Comparison of ENCODE assay signal across 7 mouse cellular contexts in the genomic region with DNA sequence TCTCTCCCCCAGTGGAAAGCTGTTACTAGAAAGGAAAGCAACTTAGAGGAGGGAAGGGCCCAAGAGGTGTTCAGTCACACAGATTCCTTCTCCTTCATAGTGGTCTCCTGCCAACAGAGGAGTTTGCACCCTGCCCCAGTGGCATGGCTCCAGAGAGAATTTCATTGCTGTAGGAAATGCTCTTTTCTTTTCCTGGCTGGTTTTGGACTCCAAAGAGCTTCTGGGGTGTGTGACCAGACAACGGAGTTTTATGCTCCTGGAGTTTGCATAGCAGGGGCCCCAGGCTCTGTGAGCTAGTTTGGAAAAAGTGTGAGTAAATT. TPM values are rescaled to one million over a fixed set of nuclear protein-coding genes. Genes with fewer than 3 reads are reported as not detected.
DNase-seq lines count a peak whose midpoint lies in the region; ATAC-seq and TF ChIP-seq lines count a peak whose summit lies in the region.

No protein-coding gene starts in this region.

- H3K4me3 ChIP-seq in neural tube, embryonic 11.5 days (ENCODE audit: low read depth, low read length) = peak overlapping the region; percentile 78
- H3K4me3 ChIP-seq in forebrain, embryonic 10.5 days = peak overlapping the region; percentile 72
- peak overlapping the region; percentile 79 for H3K4me3 ChIP-seq in hindbrain, embryonic 13.5 days
- H3K4me3 ChIP-seq in liver, embryonic 16.5 days (ENCODE audit: low read depth, low read length) = peak overlapping the region; percentile 65
- peak overlapping the region; percentile 73 for H3K4me3 ChIP-seq in stomach, postnatal 0 days (ENCODE audit: low read depth, low read length)

- H3K9me3 ChIP-seq in neural tube, embryonic 11.5 days (ENCODE audit: control insufficient read depth, low read length) = no peaks in the 10 kb centered on the region
- H3K9me3 ChIP-seq in forebrain, embryonic 10.5 days = no peaks in the 10 kb centered on the region
- no peaks in the 10 kb centered on the region for H3K9me3 ChIP-seq in hindbrain, embryonic 13.5 days
- H3K9me3 ChIP-seq in liver, embryonic 16.5 days (replicated peaks; ENCODE audit: control insufficient read depth, low read length) = no peaks in the 10 kb centered on the region
- no peaks in the 10 kb centered on the region for H3K9me3 ChIP-seq in stomach, postnatal 0 days (ENCODE audit: control insufficient read depth, low read length)

- WGBS in neural tube, embryonic 11.5 days = 0% methylated on average over 1 of the region's 1 CpGs
- 0% methylated on average over 1 of the region's 1 CpGs for WGBS in forebrain, embryonic 10.5 days
- 4% methylated on average over 1 of the region's 1 CpGs for WGBS in hindbrain, embryonic 13.5 days
- WGBS in liver, embryonic 16.5 days (ENCODE audit: insufficient replicate concordance) = 3% methylated on average over 1 of the region's 1 CpGs
- 8% methylated on average over 1 of the region's 1 CpGs for whole genome bisulfite sequencing in stomach, postnatal 0 days

- no peak for TF ChIP-seq EP300 in stomach, postnatal 0 days (optimal IDR thresholded peaks at IDR 0.05)

- no peak overlapping the region; the same call in 1 of the 2 replicates for H3K27ac ChIP-seq in neural tube, embryonic 11.5 days (ENCODE audit: low read depth, low read length)
- H3K27ac ChIP-seq in forebrain, embryonic 10.5 days = peak overlapping the region; percentile 96
- H3K27ac ChIP-seq in hindbrain, embryonic 13.5 days = peak overlapping the region; percentile 78; the same call in 1 of the 2 replicates
- H3K27ac ChIP-seq in liver, embryonic 16.5 days (ENCODE audit: low read length) = peak overlapping the region; percentile 79
- no peak overlapping the region for H3K27ac ChIP-seq in stomach, postnatal 0 days (replicated peaks)

- no peaks in the 10 kb centered on the region for H3K27me3 ChIP-seq in neural tube, embryonic 11.5 days (ENCODE audit: control insufficient read depth, insufficient read depth, low read length)
- H3K27me3 ChIP-seq in forebrain, embryonic 10.5 days (ENCODE audit: poor library complexity, severe bottlenecking) = peaks cover 14% of the 10 kb centered on the region
- 0 out of 2 replicates have a peak, but pooled peaks cover 7% of the 10 kb centered on the region for H3K27me3 ChIP-seq in hindbrain, embryonic 13.5 days
- H3K27me3 ChIP-seq in liver, embryonic 16.5 days (ENCODE audit: control insufficient read depth, insufficient read depth, low read depth, low read length) = peaks cover 16% of the 10 kb centered on the region
- H3K27me3 ChIP-seq in stomach, postnatal 0 days (ENCODE audit: control insufficient read depth, insufficient read depth, low read length) = no peaks in the 10 kb centered on the region

- no peak for DNase-seq in neural tube, embryonic 11.5 days (ENCODE audit: low spot score)
- DNase-seq in neural tube, embryonic 10.5 days (ENCODE audit: extremely low spot score, low spot score) = no peak
- DNase-seq in forebrain, embryonic 10.5 days (ENCODE audit: extremely low spot score, low spot score) = no peak
- DNase-seq in stomach, postnatal 0 days (ENCODE audit: low spot score) = no peak
- DNase-seq in natural killer cell, adult 2 months (ENCODE audit: low spot score in 2 of 2) = no peak

- peak overlapping the region; percentile 82 for H3K9ac ChIP-seq in neural tube, embryonic 11.5 days (ENCODE audit: low read length)
- H3K9ac ChIP-seq in hindbrain, embryonic 13.5 days = peak overlapping the region; percentile 86
- H3K9ac ChIP-seq in liver, embryonic 16.5 days (ENCODE audit: low read depth, low read length) = no peak overlapping the region
- peak overlapping the region; percentile 77 for H3K9ac ChIP-seq in stomach, postnatal 0 days (ENCODE audit: low read length)

- no peak for TF ChIP-seq CTCF in stomach, postnatal 0 days (IDR thresholded peaks at IDR 0.05; ENCODE audit: low read depth)

- 0 out of 2 replicates have a peak, but pooled peaks cover 3% of the 10 kb centered on the region for H3K4me1 ChIP-seq in neural tube, embryonic 11.5 days (ENCODE audit: control insufficient read depth, insufficient read depth, low read length)
- H3K4me1 ChIP-seq in forebrain, embryonic 10.5 days = peaks cover 24% of the 10 kb centered on the region
- peaks cover 8% of the 10 kb centered on the region for H3K4me1 ChIP-seq in hindbrain, embryonic 13.5 days (replicated peaks)
- H3K4me1 ChIP-seq in liver, embryonic 16.5 days (ENCODE audit: control insufficient read depth, low read depth, low read length) = no peaks in the 10 kb centered on the region
- H3K4me1 ChIP-seq in stomach, postnatal 0 days (replicated peaks; ENCODE audit: control insufficient read depth, insufficient read depth) = peaks cover 2% of the 10 kb centered on the region; the same call in 1 of the 2 replicates

- ATAC-seq in neural tube, embryonic 11.5 days (ENCODE audit: insufficient read depth, low FRiP score, low TSS enrichment) = no peak
- ATAC-seq in hindbrain, embryonic 13.5 days (ENCODE audit: low FRiP score) = no peak
- no peak for ATAC-seq in liver, embryonic 16.5 days (ENCODE audit: low read depth)
- no peak for ATAC-seq in stomach, postnatal 0 days (ENCODE audit: low FRiP score, low TSS enrichment)

- no peaks in the 10 kb centered on the region for H3K36me3 ChIP-seq in neural tube, embryonic 11.5 days (ENCODE audit: control insufficient read depth, insufficient read depth, low read length)
- H3K36me3 ChIP-seq in forebrain, embryonic 10.5 days (replicated peaks) = no peaks in the 10 kb centered on the region
- no peaks in the 10 kb centered on the region for H3K36me3 ChIP-seq in hindbrain, embryonic 13.5 days
- no peaks in the 10 kb centered on the region for H3K36me3 ChIP-seq in liver, embryonic 16.5 days (ENCODE audit: control insufficient read depth, insufficient read depth)
- H3K36me3 ChIP-seq in stomach, postnatal 0 days (ENCODE audit: control insufficient read depth, insufficient read depth, low read length) = no peaks in the 10 kb centered on the region

- peak overlapping the region; percentile 67 for H3K4me2 ChIP-seq in neural tube, embryonic 11.5 days (ENCODE audit: low read depth)
- peak overlapping the region; percentile 85 for H3K4me2 ChIP-seq in hindbrain, embryonic 13.5 days
- peak overlapping the region; percentile 57 for H3K4me2 ChIP-seq in liver, embryonic 16.5 days (ENCODE audit: low read depth, low read length)
- H3K4me2 ChIP-seq in stomach, postnatal 0 days (replicated peaks; ENCODE audit: low read depth) = peak overlapping the region; percentile 78

RNA-seq across cellular contexts. Expression of a gene that starts 0.7 kb away (rescaled TPM):
- polyA plus RNA-seq in neural tube, embryonic 11.5 days (2014; fragmentation: Nextera tagmentation; extraction: Ambion mirVana) = 8.6 and 9.4 TPM in 2 replicates
- polyA plus RNA-seq in forebrain, embryonic 10.5 days (2016; fragmentation: Nextera tagmentation; extraction: Ambion mirVana) = 5.2 and 5.5 TPM in 2 replicates
- polyA plus RNA-seq in hindbrain, embryonic 13.5 days (2015; fragmentation: Nextera tagmentation; extraction: Ambion mirVana) = 2.5 and 3.4 TPM in 2 replicates
- 0.90 and 0.99 TPM in 2 replicates for polyA plus RNA-seq in liver, embryonic 16.5 days (2015; fragmentation: Nextera tagmentation; extraction: Ambion mirVana)
- 3.1 and 4.2 TPM in 2 replicates for polyA plus RNA-seq in stomach, postnatal 0 days (2015; fragmentation: Nextera tagmentation; extraction: Ambion mirVana)

Comparison
In these comparisons a context has a peak if more than half of its experiments do, and no peak if none do; other contexts are left out.
1. H3K27ac ChIP-seq: peak in forebrain, embryonic 10.5 days (single experiment), hindbrain, embryonic 13.5 days (single experiment) and liver, embryonic 16.5 days (single experiment); none in neural tube, embryonic 11.5 days (single experiment) and stomach, postnatal 0 days (single experiment).
2. Peak in every context shown above with its lines, with median percentiles within 50 percentile points of each other: H3K4me2 ChIP-seq and H3K4me3 ChIP-seq.